Mouse (Mus musculus) frontal cortex, adult (tissue): ENCODE measurements around the gene Mmp14.
A peak's percentile ranks its signal among the peaks of the same experiment; 100 is the strongest.

ENCODE experiments used
- ATAC-seq: cut with Nextera tagmentation; 2 replicates; pipeline ENCODE4 v1.9.2; 2017; ENCODE audit warnings: mild to moderate bottlenecking, moderate library complexity, mixed read lengths; ENCODE audit not compliant: low TSS enrichment

Mmp14 gene

GRCm38 (mm10) chr14:54431334-54432077 lies at the start of gene Mmp14:
Mmp14 (plus strand) TSS chr14:54431612.
- ATAC-seq = peak; percentile 29

- no peak for ATAC-seq
These were observed 49.6 kb upstream of the Mmp14 start for GRCm38 (mm10) chr14:54381816-54382215.

DNA sequence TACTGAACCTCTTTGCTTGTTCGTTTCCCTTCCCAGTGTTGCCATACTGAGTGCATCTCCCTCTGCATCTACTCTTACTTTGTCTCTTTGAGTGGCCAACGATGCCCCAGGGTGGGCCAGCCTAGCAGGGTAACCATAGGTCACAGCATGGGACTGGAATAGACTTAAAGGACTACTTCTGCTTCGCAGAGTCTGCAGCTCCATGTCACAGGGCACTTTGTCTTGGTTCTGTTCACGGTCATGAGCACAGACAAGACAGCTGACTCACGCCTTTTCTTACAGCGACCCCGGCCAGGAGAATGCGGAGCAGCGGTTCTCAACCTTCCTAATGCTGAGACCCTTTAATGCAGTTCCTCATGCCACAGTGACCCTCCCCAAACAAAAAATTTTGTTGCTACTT lies 48.8 kb upstream of the Mmp14 start:
- no peak for ATAC-seq

DNA sequence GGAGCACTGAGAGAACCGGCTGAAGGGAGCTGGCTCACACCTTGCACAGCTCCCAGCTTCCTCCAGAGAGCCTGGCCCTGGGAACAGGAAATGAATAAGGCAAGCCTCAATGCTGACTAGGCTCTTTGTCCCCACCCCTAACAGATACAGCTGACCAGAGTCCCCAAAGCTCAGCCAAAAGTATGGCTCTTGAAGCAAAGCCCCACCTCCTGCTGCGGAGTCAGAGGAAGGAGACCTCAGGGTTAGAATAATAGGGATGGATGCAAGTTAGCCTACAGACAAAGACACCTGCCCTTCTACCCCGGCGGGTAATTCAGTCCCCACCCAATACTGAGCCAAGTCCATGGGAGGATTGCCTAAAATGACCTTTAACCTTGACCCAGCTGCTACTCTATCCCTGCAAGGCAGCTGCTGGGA lies 48.0 kb upstream of the Mmp14 start:
- no peak for ATAC-seq

GRCm38 (mm10) chr14:54384396-54384795 lies 47.0 kb upstream of the Mmp14 start:
- no peak for ATAC-seq

DNA sequence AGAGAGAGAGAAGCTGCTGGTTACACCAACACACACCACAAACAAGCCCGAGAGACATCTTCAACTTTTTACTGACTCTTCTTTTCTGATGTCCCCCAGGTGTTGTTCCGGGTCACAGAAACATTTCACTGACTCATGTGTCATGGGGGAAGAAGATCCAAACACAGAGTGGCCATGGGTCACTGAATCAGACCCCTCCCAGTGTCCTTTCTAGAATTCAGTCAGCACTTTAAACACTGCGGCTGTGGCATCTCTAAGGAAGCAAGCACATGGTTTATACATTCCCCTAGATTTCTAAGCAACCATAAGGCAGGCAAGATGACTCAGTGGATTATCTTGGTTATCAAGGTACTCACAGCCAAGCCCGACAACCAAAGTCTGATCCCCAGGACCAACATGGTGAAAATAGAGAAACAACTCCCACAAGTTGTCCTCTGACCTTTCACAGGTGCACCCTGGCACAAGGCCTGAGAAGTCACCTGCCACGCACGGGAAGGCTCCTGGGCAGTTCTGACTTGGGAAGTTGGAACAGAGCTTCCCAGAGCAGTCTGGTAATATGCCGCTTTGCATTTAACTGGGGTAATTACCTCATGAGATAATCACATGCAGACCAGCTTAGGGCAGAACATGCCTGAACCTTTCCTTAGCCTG lies 45.3 kb upstream of the Mmp14 start:
- no peak for ATAC-seq

- ATAC-seq = no peak
These were observed 43.9 kb upstream of the Mmp14 start for GRCm38 (mm10) chr14:54387546-54387945.

DNA sequence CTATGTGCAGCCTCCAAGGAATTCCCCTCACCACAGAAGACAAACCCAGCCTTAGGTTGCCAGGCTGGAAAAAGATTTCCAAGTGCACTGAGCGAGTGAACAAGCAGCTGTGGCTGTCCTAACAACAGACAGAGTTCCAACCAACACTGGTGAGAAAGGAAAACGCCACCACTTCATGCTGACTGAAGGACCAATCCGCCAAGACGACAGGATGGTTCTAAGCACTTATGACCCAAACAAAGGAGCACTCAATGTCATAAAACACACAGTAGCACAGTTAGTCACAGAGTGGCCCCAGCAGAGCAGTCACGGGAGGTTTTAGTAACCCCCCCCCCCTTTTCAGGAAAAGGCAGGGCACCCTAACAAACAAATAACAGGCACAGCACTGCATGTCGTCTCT lies 40.6 kb upstream of the Mmp14 start:
- ATAC-seq = no peak

GRCm38 (mm10) chr14:54393794-54394193 lies 37.6 kb upstream of the Mmp14 start:
- ATAC-seq = no peak

DNA sequence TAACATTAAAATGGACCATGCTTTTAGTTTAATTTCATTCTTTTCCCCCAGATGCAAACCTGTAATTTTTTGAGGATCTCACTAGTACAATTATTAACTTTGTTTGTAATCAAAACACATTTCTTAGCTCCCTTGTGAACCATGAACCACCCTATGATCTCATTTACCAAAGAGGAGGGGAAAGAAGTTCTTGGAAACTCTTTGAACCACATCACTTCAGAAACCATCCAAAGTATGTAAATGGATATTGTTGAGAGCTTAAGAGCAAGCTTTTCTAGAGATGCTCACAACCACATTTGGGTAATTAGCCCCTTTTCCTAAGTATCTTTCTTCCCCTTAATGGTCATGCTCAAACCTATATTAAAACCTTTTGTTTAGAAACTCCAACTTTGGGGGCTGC lies 37.1 kb upstream of the Mmp14 start:
- ATAC-seq = no peak

DNA sequence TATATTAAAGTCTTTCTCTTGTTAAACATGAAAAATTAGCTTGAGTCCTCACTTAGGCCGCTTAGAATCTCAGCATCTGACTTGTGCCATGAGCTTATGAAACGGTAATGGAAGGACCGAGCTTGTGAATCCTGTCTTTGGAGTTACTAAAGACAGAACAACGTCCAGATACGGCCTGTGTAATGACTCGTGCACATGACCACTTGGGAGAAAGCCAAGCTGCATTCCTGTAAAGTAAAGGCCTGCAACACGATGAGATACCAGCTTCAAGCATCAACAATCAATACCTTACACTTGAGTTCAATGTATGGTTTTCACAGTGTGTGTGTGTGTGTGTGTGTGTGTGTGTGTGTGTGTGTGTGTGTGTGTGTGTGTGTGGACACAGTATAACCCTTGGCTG lies 34.7 kb upstream of the Mmp14 start:
- ATAC-seq = no peak

DNA sequence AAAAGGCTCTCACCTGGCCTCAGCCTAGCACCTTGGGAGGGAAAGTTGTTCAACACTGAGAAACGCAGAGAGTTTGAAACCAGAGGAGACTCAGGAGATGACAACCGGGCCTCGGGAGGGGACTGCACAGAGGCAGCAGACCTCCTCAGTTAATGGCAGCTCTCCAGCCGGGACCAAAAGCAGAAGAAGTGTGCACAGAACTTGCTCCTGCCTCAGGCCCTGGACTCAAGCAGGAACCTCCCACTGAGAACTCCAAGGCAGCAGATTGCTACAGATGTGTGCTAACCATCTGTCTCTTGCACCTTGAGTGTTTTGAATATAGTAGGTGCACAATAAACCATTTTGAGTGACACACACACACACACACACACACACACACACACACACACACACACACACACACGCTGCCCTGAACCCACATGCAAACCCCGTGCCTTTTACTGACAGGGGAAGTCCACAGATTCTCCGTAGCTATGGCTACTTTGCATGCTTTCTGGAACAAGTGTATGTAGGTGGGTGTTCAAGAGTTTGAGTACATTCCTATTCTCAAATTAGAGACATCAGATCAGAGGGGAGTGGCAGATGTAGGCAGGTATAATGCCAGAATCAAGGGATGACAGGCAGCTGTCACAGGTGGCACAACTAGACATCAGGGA lies 33.4 kb upstream of the Mmp14 start:
- ATAC-seq = no peak

- ATAC-seq = no peak
These were observed 32.9 kb upstream of the Mmp14 start for GRCm38 (mm10) chr14:54398528-54398916.

- no peak for ATAC-seq
These were observed 32.5 kb upstream of the Mmp14 start for GRCm38 (mm10) chr14:54398921-54399382.

GRCm38 (mm10) chr14:54401723-54402122 lies 29.7 kb upstream of the Mmp14 start:
- no peak for ATAC-seq

DNA sequence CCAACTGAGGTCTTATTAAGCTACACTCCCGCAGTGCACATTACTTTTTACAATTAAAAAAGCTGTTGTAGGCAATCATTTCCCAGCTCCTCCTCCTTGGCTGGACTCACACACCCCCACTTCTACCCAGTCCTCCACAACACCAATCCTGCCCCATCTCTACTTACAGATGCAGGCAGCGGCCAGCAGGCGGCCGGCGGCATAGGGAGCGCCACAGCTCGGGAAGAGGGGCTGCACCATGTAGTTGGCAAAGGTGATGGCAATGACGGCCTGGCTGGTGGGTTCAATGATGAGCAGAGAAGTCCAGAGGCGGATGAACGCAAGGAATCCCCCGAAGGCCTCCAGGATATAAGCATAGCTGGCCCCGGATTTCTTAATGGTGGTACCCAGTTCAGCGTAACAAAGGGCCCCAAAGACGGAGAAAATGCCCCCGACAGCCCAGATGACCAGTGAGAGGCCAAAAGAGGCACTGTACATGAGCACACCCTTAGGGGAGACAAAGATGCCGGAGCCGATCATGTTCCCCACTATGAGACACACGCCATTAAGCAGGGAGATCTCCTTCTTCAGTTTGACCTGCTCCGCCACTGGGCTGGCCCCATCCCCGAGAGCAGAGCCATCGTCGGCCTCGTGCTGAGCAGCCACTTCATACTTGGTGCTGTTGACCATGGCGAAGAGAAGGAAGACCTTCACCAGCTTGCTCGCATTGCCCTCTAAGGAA lies 22.9 kb upstream of the Mmp14 start:
- ATAC-seq = no peak

GRCm38 (mm10) chr14:54409057-54409645 lies 22.3 kb upstream of the Mmp14 start:
- no peak for ATAC-seq

DNA sequence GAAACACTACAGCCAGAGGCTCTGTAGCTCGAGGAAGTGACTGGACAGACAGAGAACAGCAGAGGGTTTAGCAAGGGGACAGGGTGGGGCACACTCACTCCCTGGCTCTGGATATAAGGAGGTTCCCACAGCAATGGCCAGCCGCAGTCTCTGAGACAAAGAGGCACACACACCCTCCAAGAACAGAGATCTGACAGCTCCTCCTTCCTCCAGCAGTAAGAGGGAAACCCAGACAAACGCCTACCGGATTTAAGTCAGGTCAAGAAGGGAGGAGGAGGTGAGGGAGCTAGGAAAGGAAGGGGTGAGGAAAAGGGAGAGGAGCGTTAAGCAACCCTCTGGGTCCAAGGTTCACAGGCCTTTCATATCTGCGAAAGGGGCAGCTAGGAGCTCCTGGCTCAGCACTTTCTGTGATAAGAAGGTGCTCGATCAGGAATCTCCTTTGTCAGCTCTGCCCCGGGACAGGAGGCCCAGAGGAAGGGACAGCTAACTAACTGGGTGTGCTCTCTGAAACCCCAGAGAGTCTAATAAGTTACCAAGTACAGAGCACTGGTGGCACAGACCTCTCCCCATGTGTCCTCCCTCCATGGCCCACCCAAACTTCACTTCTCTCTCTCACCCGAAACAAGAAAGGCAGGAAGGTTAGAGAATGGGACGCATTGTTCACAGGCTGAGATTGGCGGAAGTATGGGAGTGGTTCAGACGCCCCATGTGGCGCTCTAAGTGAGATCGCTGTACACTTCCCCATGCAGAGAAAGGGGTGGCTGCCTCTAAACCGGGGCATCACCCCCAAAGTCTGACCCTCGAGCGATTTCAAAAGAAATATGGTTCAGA lies 21.2 kb upstream of the Mmp14 start:
- ATAC-seq = no peak

- ATAC-seq = no peak
These were observed 19.3 kb upstream of the Mmp14 start for GRCm38 (mm10) chr14:54412000-54412576.

DNA sequence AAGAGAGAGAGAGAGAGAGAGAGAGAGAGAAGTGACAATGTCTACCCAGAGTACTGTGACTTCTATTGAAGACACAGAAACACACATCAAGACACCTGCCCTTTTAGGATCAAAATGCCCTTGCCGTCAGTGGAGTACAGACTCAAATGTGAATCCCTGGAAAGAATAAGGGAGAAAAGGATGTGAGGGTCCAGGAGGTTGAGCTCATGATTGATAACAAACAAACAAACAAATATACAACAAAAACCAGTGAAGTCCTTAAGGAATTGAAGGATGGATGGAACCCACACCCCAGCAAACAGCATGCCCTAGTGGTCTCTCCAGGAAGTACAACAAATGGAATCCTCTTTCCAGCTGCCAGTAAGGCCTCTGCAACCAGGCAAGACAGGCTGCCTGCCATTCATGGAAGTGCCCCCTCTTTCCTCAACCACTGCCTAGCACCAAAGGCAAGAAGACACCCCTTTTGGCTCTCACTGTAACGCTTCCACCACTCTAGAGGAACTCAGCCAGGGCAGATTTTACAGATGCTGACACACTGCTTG lies 18.7 kb upstream of the Mmp14 start:
- ATAC-seq = peak; percentile 87
